Mouse (Mus musculus): Measurements from ENCODE around the gene Zc3h7a. TPM values are rescaled to one million over a fixed set of nuclear protein-coding genes. Genes with fewer than 3 reads are reported as not detected.
A peak's percentile ranks its signal among the peaks of the same experiment; 100 is the strongest.
"Not testable (repeated sequence)": the region's sequence is repeated elsewhere in the genome, so short reads cannot be mapped to it uniquely, and the experiment has no call there.

The Zc3h7a gene
- polyA plus RNA-seq, 1 experiment from 2014 or later = 113 TPM

DNA sequence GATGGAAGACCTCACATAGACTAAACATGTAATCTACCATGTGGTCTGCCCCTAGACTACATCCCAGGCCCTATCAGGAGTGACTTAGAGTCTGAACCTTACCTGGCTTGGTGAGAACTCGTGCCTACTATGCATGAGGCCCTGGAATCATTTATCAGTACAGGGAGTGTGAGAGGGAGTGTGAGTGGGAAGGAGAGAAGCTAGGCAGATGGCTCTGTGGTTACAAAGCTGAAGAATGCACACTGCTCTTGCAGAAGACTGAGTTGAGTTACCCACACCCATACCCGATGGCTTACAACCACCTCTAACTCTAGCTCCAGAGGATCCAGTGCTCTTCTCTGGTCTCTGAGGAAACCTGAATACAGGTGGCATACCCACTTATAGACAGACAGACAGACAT lies 9.8 kb downstream of the Zc3h7a start:
- H3K9me3 ChIP-seq (ENCODE audit: control insufficient read depth, low read depth, low read length) = no peaks in the 10 kb centered on the region
- H3K36me3 ChIP-seq (ENCODE audit: control insufficient read depth, insufficient read depth, low read length) = peaks cover 17% of the 10 kb centered on the region
- H3K27ac ChIP-seq (ENCODE audit: low read length) = no peak overlapping the region
- no peak for ATAC-seq (ENCODE audit: insufficient number of reproducible peaks, insufficient read depth, low FRiP score, low read depth)
- no peak overlapping the region for H3K4me3 ChIP-seq (ENCODE audit: low read depth, low read length)
- no peaks in the 10 kb centered on the region for H3K27me3 ChIP-seq (ENCODE audit: control insufficient read depth, insufficient read depth, low read length)
- no peaks in the 10 kb centered on the region for H3K4me1 ChIP-seq (ENCODE audit: control insufficient read depth, insufficient read depth, low read length)
- 77% methylated on average over 2 of the region's 2 CpGs for WGBS
- no peak overlapping the region for H3K9ac ChIP-seq (replicated peaks; ENCODE audit: low read depth, low read length)
- H3K4me2 ChIP-seq (replicated peaks; ENCODE audit: low read depth, low read length) = no peak overlapping the region

DNA sequence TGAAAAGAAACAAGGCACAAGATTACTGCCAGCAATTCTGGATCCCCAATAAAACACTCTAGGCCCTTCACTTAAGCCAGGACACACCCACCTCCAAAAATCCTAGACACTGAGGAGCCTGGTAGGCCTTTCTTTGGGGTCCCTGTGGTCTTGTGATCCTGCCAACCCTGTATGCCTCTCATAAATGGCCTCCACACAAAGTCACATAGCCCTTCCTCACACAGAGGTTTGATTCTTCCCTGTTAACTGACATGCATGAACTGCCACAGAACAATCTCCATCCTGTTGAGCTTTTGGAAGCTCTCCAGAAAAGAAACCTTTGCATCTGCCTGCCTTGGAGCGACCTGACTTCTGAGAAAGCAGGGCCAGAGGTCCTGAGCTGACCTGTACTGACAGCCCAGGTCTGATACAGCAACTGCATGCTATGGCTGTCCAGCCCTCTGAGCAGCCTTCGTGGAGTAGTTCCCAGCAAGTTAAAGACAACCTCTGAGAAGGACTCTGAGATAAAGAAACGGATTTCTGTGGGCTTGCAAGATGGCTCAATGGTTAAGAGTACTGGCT lies 11.4 kb downstream of the Zc3h7a start:
- Histone ChIP-seq H3K9ac (replicated peaks; ENCODE audit: low read depth, low read length) (no peak overlapping the region), H3K27me3 (ENCODE audit: control insufficient read depth, insufficient read depth, low read length) (no peaks in the 10 kb centered on the region), H3K4me2 (replicated peaks; ENCODE audit: low read depth, low read length) (no peak overlapping the region), H3K4me1 (ENCODE audit: control insufficient read depth, insufficient read depth, low read length) (no peaks in the 10 kb centered on the region), H3K36me3 (ENCODE audit: control insufficient read depth, insufficient read depth, low read length) (peaks cover 17% of the 10 kb centered on the region), H3K9me3 (ENCODE audit: control insufficient read depth, low read depth, low read length) (no peaks in the 10 kb centered on the region), H3K4me3 (ENCODE audit: low read depth, low read length) (no peak overlapping the region), H3K27ac (ENCODE audit: low read length) (no peak overlapping the region)
- WGBS = 81% methylated on average over 3 of the region's 3 CpGs
- no peak for ATAC-seq (ENCODE audit: insufficient number of reproducible peaks, insufficient read depth, low FRiP score, low read depth)

DNA sequence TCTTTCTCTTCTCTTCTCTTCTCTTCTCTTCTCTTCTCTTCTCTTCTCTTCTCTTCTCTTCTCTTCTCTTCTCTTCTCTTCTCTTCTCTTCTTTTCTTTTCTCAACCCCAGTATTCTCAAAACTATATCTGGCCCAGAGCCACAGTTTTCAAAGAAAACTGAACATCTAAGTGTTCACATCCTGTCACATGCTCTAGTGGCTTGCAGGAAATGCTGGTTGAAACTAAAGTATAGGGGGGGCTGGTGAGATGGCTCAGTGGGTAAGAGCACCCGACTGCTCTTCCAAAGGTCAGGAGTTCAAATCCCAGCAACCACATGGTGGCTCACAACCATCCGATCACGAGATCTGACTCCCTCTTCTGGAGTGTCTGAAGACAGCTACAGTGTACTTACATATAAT lies 18.5 kb downstream of the Zc3h7a start:
- not testable (repeated sequence) for H3K9ac ChIP-seq (replicated peaks; ENCODE audit: low read depth, low read length); H3K27ac ChIP-seq (ENCODE audit: low read length); H3K27me3 ChIP-seq (ENCODE audit: control insufficient read depth, insufficient read depth, low read length); H3K9me3 ChIP-seq (ENCODE audit: control insufficient read depth, low read depth, low read length); ATAC-seq (ENCODE audit: insufficient number of reproducible peaks, insufficient read depth, low FRiP score, low read depth); H3K4me3 ChIP-seq (ENCODE audit: low read depth, low read length); H3K4me2 ChIP-seq (replicated peaks; ENCODE audit: low read depth, low read length); H3K4me1 ChIP-seq (ENCODE audit: control insufficient read depth, insufficient read depth, low read length)
- 44% methylated on average over 1 of the region's 3 CpGs for WGBS
- H3K36me3 ChIP-seq (ENCODE audit: control insufficient read depth, insufficient read depth, low read length) = peaks cover 43% of the 10 kb centered on the region

DNA sequence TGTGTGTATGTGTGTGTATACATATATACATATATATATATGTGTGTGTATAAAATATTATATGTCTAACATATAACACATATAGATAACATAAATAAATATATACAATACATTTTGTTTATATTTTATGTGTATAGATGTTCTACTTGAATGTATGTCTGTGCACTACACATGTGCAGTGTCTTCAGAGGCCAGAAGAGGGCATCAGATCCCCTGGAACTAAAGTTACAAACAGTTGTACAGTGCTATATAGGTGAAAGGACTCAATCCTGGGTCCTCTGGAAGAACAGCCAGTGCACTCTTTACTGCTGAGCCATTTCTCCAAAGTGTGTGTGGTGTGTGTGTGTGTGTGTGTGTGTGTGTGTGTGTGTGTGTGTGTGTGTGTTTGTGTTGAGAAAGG lies 21.7 kb downstream of the Zc3h7a start:
- peaks cover 49% of the 10 kb centered on the region for H3K36me3 ChIP-seq (ENCODE audit: control insufficient read depth, insufficient read depth, low read length)

DNA sequence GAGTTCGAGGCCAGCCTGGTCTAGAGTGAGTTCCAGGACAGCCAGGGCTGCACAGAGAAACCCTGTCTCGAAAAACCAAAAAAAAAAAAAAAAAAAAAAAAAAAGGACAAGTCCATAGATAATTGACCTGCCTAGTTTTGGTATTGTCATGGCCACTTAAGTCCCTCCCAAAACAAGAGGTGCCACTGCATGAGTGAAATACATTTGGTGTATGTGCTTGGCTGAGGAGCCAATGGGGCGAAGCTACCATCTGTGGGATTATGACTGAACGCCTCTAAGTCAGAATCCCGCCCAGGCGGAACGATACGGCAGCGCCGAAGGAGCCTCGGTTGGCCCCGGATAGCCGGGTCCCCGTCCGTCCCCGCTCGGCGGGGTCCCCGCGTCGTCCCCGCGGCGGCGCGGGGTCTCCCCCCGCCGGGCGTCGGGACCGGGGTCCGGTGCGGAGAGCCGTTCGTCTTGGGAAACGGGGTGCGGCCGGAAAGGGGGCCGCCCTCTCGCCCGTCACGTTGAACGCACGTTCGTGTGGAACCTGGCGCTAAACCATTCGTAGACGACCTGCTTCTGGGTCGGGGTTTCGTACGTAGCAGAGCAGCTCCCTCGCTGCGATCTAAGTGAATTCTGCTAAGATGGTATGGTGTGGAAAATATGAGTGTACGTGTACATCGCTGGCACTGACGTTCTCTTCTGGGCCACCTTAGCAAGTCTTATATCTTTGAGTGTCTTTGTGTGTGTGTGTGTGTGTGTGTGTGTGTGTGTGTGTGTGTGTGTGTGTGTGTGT lies 32.3 kb downstream of the Zc3h7a start:
- 21% methylated on average over 54 of the region's 56 CpGs for WGBS
- peaks cover 41% of the 10 kb centered on the region; the same call in 1 of the 2 replicates for H3K36me3 ChIP-seq (ENCODE audit: control insufficient read depth, insufficient read depth, low read length)
- not testable (repeated sequence) for H3K4me2 ChIP-seq (replicated peaks; ENCODE audit: low read depth, low read length); H3K4me3 ChIP-seq (ENCODE audit: low read depth, low read length); H3K27ac ChIP-seq (ENCODE audit: low read length); ATAC-seq (ENCODE audit: insufficient number of reproducible peaks, insufficient read depth, low FRiP score, low read depth); H3K4me1 ChIP-seq (ENCODE audit: control insufficient read depth, insufficient read depth, low read length); H3K9me3 ChIP-seq (ENCODE audit: control insufficient read depth, low read depth, low read length); H3K9ac ChIP-seq (replicated peaks; ENCODE audit: low read depth, low read length); H3K27me3 ChIP-seq (ENCODE audit: control insufficient read depth, insufficient read depth, low read length)

More for the DNA sequence above, 21.7 kb downstream of the Zc3h7a start:
- Histone ChIP-seq H3K9me3 (ENCODE audit: control insufficient read depth, low read depth, low read length) (no peaks in the 10 kb centered on the region), H3K4me2 (replicated peaks; ENCODE audit: low read depth, low read length) (no peak overlapping the region), H3K27me3 (ENCODE audit: control insufficient read depth, insufficient read depth, low read length) (no peaks in the 10 kb centered on the region), H3K4me3 (ENCODE audit: low read depth, low read length) (no peak overlapping the region), H3K9ac (replicated peaks; ENCODE audit: low read depth, low read length) (no peak overlapping the region), H3K4me1 (ENCODE audit: control insufficient read depth, insufficient read depth, low read length) (no peaks in the 10 kb centered on the region), H3K27ac (ENCODE audit: low read length) (no peak overlapping the region)
- ATAC-seq (ENCODE audit: insufficient number of reproducible peaks, insufficient read depth, low FRiP score, low read depth) = no peak

DNA sequence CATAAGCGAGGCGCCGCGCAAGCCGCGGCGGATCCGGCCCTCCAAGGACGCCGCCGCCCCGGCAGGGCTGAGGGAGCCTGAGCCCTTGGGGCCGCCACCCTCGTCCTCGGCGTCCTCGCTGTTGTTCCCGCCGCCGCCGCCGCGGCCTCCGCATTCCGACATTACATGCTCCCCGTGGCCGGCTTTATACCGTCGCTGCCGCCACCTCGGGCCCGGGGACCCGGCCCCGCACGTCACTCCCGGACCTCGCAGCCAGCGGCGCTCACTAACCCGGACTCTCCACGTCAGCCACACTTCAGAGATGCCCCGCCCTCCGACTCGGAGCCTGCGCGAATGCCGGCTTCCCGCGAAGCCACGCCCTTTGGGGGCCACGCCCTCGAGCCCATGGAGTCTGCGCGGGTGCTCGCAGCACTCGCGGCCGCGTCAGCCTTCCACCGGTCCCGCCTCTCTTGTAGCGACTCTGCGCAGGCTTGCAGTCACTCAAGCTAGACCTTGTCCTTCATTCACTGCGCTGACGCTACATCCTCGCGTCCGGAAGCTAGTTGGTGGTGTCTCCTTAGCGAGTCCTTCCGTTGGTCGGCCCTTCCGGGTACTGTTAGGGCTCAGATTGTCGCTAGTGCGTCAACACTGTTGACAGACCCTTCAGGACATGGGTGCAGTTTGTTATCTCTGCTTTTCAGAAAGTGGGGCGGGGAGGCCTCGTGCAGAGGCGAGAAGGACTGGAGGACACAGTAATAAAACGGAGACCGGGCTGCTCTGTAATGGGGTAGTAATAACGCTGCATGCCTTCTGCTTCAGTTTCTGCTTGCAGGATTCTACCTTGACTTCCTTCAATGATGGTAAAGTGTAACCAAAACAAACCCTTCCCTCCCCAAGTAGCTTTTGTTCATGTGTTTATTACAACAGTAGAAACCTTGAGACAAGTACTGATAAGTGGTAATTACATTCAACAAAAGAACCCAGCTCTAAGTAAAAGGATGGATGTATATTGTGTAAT lies 41.5 kb downstream of the Zc3h7a start, which contains the start of gene Txndc11:
Txndc11 (minus strand) TSS at position 303 of the 997 bp plus-strand sequence.
- H3K27me3 ChIP-seq (ENCODE audit: control insufficient read depth, insufficient read depth, low read length) = no peaks in the 10 kb centered on the region
- peak within 1 kb of the TSS; percentile 87 for H3K27ac ChIP-seq (ENCODE audit: low read length)
- peaks cover 16% of the 10 kb centered on the region for H3K36me3 ChIP-seq (ENCODE audit: control insufficient read depth, insufficient read depth, low read length)
- peak within 1 kb of the TSS; percentile 83 for H3K4me2 ChIP-seq (replicated peaks; ENCODE audit: low read depth, low read length)
- H3K9ac ChIP-seq (replicated peaks; ENCODE audit: low read depth, low read length) = peak within 1 kb of the TSS; percentile 60
- H3K4me3 ChIP-seq (ENCODE audit: low read depth, low read length) = peak within 1 kb of the TSS; percentile 73
- peak; percentile 98 for ATAC-seq (ENCODE audit: insufficient number of reproducible peaks, insufficient read depth, low FRiP score, low read depth)
- H3K9me3 ChIP-seq (ENCODE audit: control insufficient read depth, low read depth, low read length) = no peaks in the 10 kb centered on the region
- under 1% methylated on average over 76 of the region's 80 CpGs for WGBS
- H3K4me1 ChIP-seq (ENCODE audit: control insufficient read depth, insufficient read depth, low read length) = peaks cover 17% of the 10 kb centered on the region

DNA sequence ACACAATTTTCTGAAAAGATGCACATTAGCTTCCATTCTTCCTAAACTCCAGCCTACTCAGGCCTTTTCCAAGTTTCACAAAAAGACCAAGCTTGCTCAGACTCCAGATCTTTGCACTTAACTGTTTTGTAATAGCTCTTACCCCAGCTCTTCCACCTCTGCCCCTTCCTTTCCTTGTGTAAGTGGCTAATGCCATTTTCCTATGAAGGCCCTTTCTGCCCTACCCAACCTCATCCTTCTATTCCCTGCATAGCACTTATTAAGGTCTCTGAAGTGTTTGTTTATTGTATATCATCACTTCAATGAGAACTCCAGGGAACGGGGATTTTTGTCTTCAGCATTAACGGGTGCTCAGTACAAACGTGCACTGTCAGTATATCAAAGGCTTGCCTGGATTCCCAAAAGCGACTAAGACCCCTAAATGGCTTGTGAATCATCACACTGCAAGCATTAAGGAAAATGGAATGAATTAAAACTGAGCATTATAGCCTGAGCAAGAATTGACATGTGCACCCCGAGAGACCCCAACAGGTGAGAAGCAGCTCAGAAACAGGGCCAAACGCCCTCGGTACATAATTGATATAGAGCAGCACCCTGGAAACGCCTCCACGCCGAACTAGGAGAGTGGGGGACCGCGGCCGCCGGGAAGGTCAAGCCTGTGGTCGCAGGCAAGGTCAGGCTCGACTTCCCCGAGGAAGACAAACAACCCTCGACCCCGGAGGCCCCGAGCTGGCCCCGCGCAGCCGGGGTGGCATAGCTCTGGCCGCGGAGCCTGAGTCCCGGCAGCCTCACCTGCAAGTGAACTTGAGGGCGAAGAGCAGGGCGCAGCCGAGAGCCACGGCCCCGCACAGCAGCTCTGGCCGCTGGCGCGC lies 42.5 kb downstream of the Zc3h7a start:
- Histone ChIP-seq H3K27ac (ENCODE audit: low read length) (peak overlapping the region; percentile 79), H3K9me3 (ENCODE audit: control insufficient read depth, low read depth, low read length) (no peaks in the 10 kb centered on the region), H3K4me2 (replicated peaks; ENCODE audit: low read depth, low read length) (peak overlapping the region; percentile 83), H3K4me3 (ENCODE audit: low read depth, low read length) (peak overlapping the region; percentile 73), H3K27me3 (ENCODE audit: control insufficient read depth, insufficient read depth, low read length) (no peaks in the 10 kb centered on the region), H3K4me1 (ENCODE audit: control insufficient read depth, insufficient read depth, low read length) (peaks cover 17% of the 10 kb centered on the region), H3K36me3 (ENCODE audit: control insufficient read depth, insufficient read depth, low read length) (peaks cover 11% of the 10 kb centered on the region), H3K9ac (replicated peaks; ENCODE audit: low read depth, low read length) (peak overlapping the region; percentile 60)
- under 1% methylated on average over 34 of the region's 34 CpGs for WGBS
- no peak for ATAC-seq (ENCODE audit: insufficient number of reproducible peaks, insufficient read depth, low FRiP score, low read depth)

Measured in stomach, embryonic 14.5 days (tissue).